Mouse (Mus musculus) 3134 (cell line): ENCODE data around the gene Fgf22.

Experiments used
- DNase-seq: peaks from one replicate; pipeline ENCODE4 v3.0.0-alpha.2; 2011; ENCODE audit warnings: low spot score; ENCODE audit not compliant: insufficient read length; ENCODE audit errors: extremely low read depth

Gene Fgf22

DNA sequence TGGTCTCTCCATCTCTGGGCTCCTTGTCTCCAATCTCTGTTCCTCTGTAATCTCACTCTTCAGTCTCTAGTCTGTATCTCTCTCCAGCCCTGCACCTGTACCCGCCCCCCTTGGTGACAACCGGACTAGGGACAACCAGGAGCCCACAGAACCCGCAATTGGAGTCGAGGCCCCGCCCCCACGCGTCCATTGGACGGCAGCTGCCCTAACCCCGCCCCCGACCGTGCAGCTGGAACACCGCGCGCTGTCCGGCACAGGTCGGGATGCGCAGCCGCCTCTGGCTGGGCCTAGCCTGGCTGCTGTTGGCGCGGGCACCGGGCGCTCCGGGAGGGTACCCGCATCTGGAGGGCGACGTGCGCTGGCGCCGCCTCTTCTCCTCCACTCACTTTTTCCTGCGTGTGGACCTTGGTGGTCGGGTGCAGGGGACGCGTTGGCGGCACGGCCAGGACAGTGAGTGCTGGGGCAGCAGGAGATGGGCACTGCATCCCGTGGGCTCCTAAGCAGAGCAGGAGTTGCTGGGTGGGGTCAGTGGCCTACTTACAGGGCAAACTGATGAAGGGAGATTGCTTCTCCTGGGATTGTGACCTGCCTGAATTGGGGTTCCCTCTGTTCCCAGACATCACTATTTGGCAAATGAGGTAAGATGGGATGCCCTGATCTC lies at the start of gene Fgf22:
Gene Fgf22, plus strand, starts transcription at position 221 of the 661 bp plus-strand sequence.
- DNase-seq: no peak

DNA sequence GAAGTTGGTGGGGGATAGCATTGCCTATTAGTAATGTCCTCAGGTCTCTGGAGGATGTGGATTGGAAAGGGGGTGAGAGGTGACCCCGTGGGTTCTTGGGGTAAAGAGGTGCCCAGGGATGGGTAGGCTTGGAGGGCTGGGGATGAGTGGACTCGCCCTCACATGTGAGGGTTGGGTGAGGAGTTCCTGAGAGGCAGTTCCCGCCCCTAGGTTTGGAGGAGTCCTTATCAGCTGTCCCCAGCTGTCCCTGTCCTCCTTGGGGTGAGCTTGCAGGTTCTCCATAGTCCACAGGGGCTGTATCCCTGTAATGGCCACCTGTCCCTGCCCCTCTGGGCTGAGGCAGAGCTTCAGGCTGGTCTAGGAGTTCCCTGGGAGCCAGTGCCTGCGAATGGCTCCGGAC lies 48.9 kb upstream of the Fgf22 start:
- DNase-seq: no peak

DNA sequence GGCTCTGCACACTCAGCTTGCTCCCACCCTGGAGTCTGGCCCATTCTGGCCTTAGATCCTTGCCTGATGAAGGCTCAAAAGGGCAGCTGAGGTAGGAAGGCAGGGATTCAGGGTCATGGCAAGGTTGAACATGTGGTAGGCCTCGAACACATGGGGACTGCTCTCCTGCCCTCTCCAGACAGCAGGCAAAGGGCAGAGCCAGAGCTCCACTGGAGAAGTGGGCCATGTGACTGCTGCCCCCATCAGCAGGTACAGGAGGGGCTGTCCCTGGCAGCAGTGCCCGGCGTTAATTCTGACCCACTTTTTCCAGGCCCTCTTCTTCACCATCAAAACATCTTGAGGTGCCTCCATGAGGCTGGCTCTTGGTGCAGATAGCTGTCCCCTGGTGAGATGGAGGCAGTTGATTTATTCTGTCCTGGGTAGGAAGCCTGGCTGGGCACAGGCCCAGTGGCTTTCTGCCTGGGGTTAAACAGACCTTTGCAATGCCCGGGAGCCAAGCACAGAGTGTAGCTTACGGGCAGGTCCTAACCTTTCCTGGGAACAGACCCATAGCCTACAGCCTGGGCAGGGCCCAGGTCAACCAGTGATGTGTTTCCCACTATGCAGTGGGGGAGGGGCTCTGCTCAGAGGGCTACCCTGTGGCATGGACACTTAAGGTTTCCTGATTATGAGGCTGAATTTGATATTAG lies 48.3 kb upstream of the Fgf22 start:
- no peak for DNase-seq

DNA sequence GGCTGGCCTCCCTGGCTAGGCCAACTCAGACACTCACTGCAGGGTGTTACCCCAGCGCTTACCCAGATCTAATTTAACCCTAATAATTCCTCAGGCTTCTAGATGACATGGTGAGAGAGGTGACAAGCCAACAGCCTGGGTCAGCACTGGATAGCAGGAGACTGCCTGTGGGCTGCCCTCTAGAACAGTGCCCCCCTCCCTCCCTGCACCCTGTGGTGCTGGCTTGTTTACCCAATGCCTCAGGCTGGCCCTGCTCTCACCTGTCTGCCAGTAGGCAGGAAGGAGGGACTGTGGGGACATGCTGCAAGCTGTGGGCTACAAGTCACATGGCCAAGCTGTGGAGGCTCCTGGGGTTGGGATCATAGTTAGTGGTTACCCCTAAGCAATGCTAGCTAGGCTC lies 47.7 kb upstream of the Fgf22 start:
- no peak for DNase-seq

DNA sequence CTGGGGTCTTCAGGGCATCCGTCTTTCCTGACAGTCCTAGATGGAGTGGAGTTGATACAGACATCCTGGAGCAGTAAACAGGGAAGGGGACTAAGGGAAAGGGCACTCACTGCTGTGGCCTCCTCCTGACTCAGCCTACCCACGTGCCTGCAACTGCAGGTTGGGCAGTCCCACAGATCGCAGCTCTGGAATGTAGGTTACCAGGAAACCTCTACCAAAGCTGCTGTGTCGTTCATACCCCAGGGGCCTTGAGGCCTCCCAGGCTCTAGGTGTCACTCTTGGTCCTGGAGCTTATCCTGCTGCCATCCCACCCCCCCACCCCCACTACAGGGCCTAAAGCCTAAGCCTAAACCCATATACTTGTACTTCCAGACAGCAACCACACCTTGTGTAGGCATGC lies 47.1 kb upstream of the Fgf22 start:
- DNase-seq: no peak

DNA sequence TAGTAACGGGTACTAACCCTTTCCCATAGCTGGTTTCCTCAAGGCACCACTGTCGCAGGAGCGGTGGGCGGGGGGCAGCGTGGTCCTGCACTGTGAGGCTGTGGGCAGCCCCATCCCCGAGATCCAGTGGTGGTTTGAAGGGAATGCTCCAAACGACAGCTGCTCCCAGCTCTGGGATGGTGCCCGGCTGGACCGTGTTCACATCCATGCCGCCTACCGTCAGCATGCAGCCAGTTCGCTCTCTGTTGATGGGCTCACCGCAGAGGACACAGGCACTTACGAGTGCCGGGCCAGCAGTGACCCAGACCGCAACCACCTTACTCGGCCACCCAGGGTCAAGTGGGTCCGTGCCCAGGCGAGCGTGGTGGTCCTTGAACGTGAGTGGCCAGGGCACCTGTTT lies 46.2 kb upstream of the Fgf22 start:
- DNase-seq: no peak

DNA sequence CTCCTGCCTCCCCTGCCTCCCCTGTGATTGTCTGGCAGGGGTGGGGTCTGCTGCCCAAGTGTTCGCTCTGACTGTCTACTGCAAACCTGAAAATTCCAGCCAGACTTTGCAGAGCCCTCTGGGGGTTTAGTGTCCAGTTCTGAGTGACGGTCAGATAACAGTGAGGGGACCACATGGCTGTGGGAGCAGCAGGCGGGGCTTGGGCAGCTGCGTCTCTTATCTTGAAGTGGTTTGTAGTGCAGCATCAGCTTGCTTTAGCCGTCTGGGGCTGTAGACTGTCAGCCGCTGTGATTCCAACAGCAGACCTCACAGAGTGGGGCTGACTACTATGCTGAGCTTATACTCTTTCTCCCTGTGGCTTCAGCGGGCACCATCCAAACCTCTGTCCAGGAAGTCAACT lies 45.6 kb upstream of the Fgf22 start:
- no peak for DNase-seq

DNA sequence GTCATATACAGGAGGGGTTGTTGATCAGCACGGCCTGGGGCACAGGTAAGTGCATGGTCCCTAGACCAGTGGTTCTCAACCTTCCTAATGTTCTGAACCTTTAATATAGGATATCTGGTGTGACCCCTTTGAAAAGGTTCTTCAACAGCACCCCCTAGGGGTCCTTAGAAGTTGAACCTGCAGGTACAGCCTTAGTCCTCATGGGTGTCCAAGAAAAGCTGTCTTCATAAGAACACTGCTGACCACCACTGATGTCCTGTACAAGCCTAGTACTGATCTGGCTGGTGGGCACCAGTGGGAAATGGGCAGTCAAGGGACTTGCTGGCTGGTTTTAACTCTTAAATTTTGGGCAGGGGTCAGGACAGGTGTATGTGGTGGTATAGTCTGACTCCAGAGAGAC lies 42.8 kb upstream of the Fgf22 start:
- DNase-seq: no peak

DNA sequence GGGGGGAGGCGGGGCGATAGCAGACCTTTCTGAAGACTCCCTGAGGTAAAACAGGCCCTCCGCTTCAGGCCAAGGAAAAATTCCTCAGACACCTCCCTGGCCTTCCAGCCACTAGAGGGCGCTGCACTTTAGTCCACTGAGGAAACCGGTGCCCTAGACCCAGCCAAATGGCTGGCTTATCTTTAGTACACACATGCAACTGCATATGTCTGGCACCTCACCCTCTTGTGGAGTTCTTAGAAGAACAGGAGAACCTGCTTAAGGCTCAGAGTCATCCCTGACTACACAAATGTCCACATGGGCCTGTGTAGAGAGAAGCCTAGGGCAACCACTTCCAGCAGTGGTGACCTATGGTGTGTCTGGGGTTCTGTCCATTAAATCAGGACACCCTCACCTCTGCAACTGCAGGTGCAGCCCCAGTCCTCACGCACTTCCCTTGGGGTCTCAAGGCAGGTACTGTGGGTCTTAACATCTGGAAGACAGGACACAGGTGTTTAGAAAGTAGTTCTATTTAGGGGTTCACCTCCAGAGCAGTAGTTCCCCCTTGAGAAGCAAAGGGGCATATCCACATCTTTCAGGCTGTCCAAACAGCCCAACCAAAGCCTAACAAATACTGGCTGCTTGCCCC lies 42.3 kb upstream of the Fgf22 start:
- DNase-seq: no peak

DNA sequence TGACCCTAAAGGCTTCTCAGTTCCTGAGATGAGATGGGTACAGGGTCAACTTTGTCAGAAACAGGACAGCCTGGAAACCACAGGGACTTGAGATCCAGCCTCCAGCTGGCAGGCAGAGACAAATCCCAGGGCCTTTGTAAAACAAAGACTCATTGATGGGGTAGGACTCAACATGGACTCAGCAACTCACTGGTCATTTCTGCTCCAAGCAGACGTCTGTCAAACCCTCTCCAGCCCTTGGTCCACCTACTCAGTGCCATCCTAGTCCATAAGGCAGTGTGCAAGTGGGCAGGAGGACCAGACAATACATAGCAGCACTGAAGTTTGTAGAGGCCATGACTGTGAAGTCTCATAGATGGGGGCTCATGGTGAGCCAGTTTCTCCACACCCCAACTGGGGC lies 41.7 kb upstream of the Fgf22 start:
- no peak for DNase-seq

DNA sequence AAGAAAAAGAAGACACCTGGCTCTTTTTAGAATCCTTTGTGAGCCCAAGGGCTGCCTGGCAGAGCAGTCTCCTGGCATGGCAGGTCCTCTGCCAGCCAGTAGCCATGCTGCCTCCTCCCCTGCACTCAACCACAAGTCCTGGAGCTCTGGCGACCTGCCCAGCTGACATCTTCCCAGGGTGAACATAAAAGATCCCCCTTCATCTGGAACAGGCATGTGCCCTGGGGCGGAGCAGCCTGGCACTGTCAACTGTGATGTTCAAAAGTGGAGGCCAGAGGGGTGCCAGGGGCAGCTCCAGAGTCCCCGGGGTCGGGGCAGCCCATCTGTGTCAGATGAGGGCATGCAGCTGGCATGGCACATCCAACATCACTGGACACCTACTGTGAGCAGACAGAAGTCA lies 39.9 kb upstream of the Fgf22 start:
- DNase-seq: no peak

DNA sequence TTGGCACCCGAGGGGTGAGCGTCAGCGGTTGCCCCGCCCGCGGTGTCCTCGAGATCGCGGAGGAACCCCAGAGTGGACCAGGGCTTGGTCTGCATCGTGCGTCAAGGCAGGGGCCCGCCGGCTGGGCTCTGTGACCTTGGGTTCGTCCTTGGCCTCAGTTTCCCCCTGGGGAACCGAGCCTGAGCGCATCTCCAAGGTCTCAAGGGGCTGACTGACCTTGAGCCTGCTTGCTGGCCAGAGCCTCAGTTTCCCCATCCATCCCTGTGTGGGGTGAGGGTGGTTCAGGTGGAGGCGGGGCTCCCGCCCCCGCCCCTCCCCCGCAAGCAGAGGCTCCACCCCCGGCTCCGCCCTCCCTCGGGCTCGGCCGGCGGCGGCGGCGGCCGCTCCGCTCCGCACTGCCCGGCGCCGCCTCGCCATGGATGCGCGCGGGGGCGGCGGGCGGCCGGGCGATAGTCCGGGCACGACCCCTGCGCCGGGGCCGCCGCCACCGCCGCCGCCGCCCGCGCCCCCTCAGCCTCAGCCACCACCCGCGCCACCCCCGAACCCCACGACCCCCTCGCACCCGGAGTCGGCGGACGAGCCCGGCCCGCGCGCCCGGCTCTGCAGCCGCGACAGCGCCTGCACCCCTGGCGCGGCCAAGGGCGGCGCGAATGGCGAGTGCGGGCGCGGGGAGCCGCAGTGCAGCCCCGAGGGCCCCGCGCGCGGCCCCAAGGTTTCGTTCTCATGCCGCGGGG lies 38.5 kb upstream of the Fgf22 start, which contains the start of gene Hcn2:
Gene Hcn2, plus strand, starts transcription at position 381 of the 734 bp plus-strand sequence.
- DNase-seq: no peak

DNA sequence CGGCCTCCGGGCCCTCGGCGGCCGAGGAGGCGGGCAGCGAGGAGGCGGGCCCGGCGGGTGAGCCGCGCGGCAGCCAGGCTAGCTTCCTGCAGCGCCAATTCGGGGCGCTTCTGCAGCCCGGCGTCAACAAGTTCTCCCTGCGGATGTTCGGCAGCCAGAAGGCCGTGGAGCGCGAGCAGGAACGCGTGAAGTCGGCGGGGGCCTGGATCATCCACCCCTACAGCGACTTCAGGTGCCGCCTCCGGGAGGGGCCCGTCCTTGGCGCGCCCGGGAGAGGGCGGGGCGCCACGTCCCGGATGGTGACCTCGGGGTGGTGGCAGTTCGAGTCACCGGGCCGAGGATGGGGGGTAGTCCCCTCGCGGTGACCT lies 37.9 kb upstream of the Fgf22 start:
- no peak for DNase-seq

DNA sequence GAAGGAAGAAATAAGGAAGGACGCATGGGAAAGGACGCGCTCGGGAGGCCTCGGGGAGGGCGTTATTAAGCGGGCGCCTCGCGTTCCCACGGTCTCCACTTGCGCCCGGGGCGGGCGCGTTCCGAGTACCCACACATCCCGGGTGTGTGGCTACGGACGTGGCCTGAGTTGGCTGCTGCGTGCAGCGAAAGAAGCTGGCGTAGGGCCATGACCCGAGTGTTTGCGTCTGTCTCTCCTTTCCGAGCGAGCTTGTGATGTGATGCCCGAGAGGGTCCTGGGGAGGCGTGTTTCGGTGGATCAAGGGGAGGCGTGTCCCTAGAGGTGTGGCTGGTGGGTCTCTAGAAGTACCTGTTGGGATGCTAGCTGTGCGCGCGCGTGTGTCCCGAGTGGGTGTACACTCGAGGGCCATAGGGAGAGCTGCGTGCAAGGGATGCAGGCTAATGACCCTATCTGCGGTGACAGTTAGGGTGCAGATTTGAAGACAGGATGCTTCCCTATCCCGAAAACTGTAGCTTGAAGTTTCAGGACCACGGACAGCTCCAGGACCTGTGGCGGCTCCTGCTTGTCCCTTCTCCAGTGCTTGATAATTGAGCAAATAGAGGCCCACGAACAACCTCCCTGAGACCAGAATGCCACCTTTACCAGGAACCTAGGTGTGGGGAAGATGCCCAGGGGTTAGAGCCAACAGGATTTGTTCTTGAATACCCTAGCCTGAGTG lies 37.1 kb upstream of the Fgf22 start:
- DNase-seq: no peak

DNA sequence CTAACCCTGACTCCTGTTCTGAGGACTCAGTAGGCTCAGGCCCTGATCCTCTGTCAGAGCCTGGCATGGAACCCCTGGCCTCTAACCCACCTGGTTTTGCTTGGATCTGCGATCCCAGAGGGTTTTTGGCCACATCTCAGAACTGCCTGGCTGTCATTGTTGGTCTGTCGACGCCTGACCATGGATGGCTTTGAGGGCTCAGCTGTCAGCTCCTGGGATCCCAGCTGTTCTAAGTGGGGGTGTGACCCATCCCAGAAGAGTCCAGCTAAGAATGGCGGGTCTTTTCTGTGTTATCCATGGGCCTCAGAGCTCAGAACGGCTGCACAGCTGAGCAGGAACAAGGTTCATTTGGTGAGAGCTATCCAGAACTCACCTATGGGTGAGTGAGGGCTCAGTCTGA lies 33.8 kb upstream of the Fgf22 start:
- DNase-seq: no peak

DNA sequence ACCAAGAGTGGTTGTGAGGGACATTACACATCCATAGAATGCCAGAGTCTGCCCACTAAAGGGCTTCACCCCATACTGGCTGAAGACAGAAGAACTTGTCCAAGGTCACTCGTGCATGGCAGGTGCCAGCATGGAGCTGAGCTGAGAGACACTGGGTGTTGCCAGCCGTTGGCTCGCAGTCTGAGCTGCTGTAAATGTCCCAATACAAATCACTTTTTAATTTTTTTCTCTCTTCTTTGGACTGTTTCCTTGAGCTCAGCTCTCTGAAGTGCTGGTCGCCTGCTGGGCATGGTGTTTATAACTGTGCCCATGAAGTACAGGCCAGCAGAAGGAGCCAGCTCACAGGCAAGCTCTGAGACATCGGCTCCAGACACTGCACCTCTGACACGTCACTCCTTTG lies 31.8 kb upstream of the Fgf22 start:
- no peak for DNase-seq

DNA sequence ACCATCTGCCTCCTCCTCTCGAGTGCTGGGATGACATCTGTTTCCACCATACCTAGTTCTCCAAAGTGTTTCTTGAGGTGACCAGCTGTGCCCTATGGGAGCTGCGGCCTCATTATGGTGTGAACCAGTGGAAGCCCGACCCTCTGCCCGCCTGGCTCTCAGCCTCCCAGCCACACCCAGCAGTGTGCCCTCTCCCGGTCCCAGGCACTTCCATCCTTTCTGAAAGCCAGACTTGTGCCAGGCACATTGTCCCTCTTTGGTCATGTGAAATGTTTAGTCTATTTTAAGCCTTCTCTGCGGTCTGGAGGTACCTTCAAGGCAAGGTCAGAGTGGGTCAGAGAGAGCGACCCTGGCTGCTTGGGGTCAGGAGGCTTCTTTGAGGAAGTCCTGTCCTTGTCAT lies 31.2 kb upstream of the Fgf22 start:
- no peak for DNase-seq

DNA sequence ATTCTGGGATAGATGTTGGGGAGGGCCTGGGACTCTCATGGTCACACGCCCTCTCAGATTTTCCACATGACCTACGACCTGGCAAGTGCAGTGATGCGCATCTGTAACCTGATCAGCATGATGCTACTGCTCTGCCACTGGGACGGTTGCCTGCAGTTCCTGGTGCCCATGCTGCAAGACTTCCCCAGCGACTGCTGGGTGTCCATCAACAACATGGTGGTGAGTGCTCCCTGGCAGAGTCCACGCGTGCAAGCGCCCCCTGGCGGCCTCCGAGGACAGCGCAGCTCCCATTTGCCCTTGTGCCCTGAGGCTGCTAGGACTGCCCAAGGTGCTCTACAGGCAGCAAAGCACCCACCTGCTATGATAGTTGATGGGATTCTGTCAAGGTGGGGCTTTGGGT lies 28.8 kb upstream of the Fgf22 start:
- peak; percentile 68 for DNase-seq

DNA sequence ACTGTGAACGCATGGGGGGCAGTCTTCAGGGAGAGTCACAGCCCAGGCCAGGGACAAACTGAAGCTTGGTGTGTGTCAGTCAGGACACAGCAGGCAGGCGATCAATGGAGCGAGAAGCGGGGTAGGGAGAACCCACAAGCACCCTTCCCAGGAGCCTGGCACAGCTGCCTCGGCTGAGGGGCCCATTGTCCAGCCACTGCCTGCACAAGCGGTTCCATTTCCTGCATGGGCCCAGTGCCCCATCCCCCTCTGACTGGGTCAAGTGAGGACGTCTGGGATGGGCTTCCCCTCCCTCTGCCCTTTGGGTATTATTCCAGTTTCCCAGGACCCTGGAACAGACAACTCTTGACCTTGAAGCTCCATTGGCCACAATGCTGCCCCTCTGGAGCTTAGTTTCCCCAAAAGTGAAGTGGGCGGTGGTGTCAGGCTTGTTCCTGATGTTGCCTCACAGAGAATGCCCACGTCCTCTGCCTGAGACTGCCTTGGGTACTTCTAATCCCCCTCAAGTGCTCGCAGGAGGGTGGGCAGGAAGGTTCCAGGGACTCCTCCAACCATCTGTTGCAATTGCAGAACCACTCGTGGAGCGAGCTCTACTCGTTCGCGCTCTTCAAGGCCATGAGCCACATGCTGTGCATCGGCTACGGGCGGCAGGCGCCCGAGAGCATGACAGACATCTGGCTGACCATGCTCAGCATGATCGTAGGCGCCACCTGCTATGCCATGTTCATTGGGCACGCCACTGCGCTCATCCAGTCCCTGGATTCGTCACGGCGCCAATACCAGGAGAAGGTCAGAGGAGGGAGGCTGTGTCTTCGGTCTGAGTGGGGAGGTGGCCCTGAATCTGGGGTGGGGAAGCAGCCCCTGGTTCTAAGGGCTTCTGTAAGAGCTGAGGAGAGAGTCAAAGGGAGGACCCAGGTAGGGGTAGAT lies 26.3 kb upstream of the Fgf22 start:
- no peak for DNase-seq
